Mouse (Mus musculus): ENCODE results near the gene Dnajc3.

GRCm38 (mm10) chr14:118980890-118981289, 43.1 kb downstream of the Dnajc3 start:
- no peak for TF ChIP-seq POLR2A (IDR thresholded peaks at IDR 0.05; ENCODE audit: borderline replicate concordance, extremely low read depth, low read depth, low read length)
- no peak for TF ChIP-seq CTCF (IDR thresholded peaks at IDR 0.05; ENCODE audit: insufficient read depth, low read length)
